Mouse (Mus musculus) MEL (cell line): ENCODE results near the gene Syne2.

Experiments
- CTCF ChIP-seq, 3 experiments: IDR thresholded peaks in 2 of 3; conservative IDR thresholded peaks in 1 of 3; 2 replicates each; pipeline ENCODE4 v1.5.1; 2011 to 2012; ENCODE audit warnings: low read length in 3 of 3, low read depth in 2 of 3, mild to moderate bottlenecking in 2 of 3, improper control_type of control experiment in 1 of 3, inconsistent platforms in 1 of 3, mixed read lengths in 1 of 3, moderate library complexity in 1 of 3; ENCODE audit not compliant: control insufficient read depth in 1 of 3, insufficient read depth in 1 of 3, poor library complexity in 1 of 3, severe bottlenecking in 1 of 3
- NELFE ChIP-seq: IDR thresholded peaks from 2 replicates; pipeline ENCODE4 v1.6.1; 2011; ENCODE audit warnings: low read depth, low read length, improper control_type of control experiment
- POLR2A ChIP-seq, 2 experiments: IDR thresholded peaks; 2 replicates each; pipeline ENCODE4 v1.6.1; 2011 to 2012; ENCODE audit warnings: low read length in 2 of 2, mild to moderate bottlenecking in 2 of 2, control low read depth in 1 of 2, improper control_type of control experiment in 1 of 2, low read depth in 1 of 2, moderate library complexity in 1 of 2; ENCODE audit not compliant: control insufficient read depth in 1 of 2, insufficient read depth in 1 of 2, poor library complexity in 1 of 2
- POLR2AphosphoS2 ChIP-seq: IDR thresholded peaks from 2 replicates; pipeline ENCODE4 v1.6.1; 2011; ENCODE audit warnings: low read length, improper control_type of control experiment
- ZC3H11A ChIP-seq: IDR thresholded peaks from 2 replicates; pipeline ENCODE4 v1.6.1; 2012; ENCODE audit warnings: low read depth, mild to moderate bottlenecking, inconsistent platforms, low read length, improper control_type of control experiment

DNA sequence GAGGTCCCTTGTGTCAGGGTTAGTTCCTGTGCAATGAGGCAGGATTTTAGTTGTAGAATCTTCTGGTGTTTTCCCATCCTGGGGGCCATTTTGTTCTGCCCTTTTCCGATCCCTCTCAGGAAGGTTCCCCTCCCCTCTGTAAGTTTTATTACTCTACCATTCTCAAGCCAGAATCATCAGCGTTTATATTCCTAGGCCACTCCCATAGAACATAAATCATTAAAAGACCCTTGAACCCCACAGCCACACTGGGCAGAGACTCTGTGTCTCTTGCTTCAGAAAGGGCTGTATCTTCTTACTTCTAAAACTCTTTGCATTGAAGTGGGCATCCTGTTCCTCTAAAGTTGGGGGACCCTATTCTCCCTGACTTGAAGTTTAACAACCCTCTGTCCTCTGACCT, 180.5 kb downstream of the Syne2 start:
- TF ChIP-seq NELFE (no peak), POLR2AphosphoS2 (no peak), CTCF (IDR thresholded peaks at IDR 0.05 in 2 of 3, conservative IDR thresholded peaks at IDR 0.05 in 1 of 3; ENCODE audit: control insufficient read depth in 1 of 3, insufficient read depth in 1 of 3, low read depth in 2 of 3, low read length in 3 of 3, poor library complexity in 1 of 3, severe bottlenecking in 1 of 3) (no peak), ZC3H11A (no peak), POLR2A (IDR thresholded peaks at IDR 0.05; ENCODE audit: control insufficient read depth in 1 of 2, insufficient read depth in 1 of 2, low read depth in 1 of 2, low read length in 2 of 2, poor library complexity in 1 of 2) (no peak)
